Mouse (Mus musculus) embryonic facial prominence, embryonic 12.5 days (tissue): ENCODE results near the gene Nsmce4a. TPM values are rescaled to one million over a fixed set of nuclear protein-coding genes. Genes with fewer than 3 reads are reported as not detected.
"Not testable (repeated sequence)": the region's sequence is repeated elsewhere in the genome, so short reads cannot be mapped to it uniquely, and the experiment has no call there.

Experiments
- ATAC-seq: fragments of 200-750 bp; cut with Nextera tagmentation; 2 replicates; pipeline ENCODE4 v1.8.0; 2017; ENCODE audit not compliant: insufficient number of reproducible peaks, insufficient read depth, low FRiP score, low TSS enrichment
- H3K27ac ChIP-seq: fragments of 300-500 bp; sonication (generic); 2 replicates; pipeline ENCODE4 v1.5.1; 2016; ENCODE audit warnings: mild to moderate bottlenecking
- H3K27me3 ChIP-seq: fragments of 300-500 bp; sonication (generic); 2 replicates; pipeline ENCODE4 v1.6.1; 2016; ENCODE audit warnings: mild to moderate bottlenecking, moderate library complexity
- H3K36me3 ChIP-seq: fragments of 300-500 bp; sonication (generic); 2 replicates; pipeline ENCODE4 v1.6.1; 2016; ENCODE audit warnings: mild to moderate bottlenecking
- H3K4me1 ChIP-seq: fragments of 300-500 bp; sonication (generic); 2 replicates; pipeline ENCODE4 v1.6.1; 2016
- H3K4me2 ChIP-seq: fragments of 300-500 bp; sonication (generic); replicated peaks from 2 replicates; pipeline ENCODE4 v1.6.1; 2016; ENCODE audit warnings: mild to moderate bottlenecking, moderate library complexity
- H3K4me3 ChIP-seq: fragments of 300-500 bp; sonication (generic); 2 replicates; pipeline ENCODE4 v1.5.1; 2016; ENCODE audit warnings: mild to moderate bottlenecking
- H3K9ac ChIP-seq: fragments of 300-500 bp; sonication (generic); 2 replicates; pipeline ENCODE4 v1.6.1; 2016; ENCODE audit warnings: mild to moderate bottlenecking, moderate library complexity
- H3K9me3 ChIP-seq: fragments of 300-500 bp; sonication (generic); 2 replicates; pipeline ENCODE4 v1.6.1; 2016; ENCODE audit warnings: mild to moderate bottlenecking, moderate library complexity
- whole genome bisulfite sequencing: fragments of 180-500 bp; shearing (Covaris S2); methylation state at CpG from one replicate; pipeline ENCODE4 v1.1.7; 2016; 5-methylcytosine and 5-hydroxymethylcytosine counted together
- polyA plus RNA-seq: library from polyadenylated mRNA; unstranded; fragments of >200 nt; fragmentation: Nextera tagmentation; extraction: Ambion mirVana; gene quantifications from 2 replicates; pipeline ENCODE4 v1.2.1, GENCODE M21; 2016

Nsmce4a gene
- polyA plus RNA-seq, 1 experiment from 2014 or later, result 189 TPM

GRCm38 (mm10) chr7:130531138-130531537 is 41.8 kb downstream of the Nsmce4a start:
- not testable (repeated sequence) for H3K4me1 ChIP-seq, H3K9ac ChIP-seq, H3K9me3 ChIP-seq, ATAC-seq, H3K27ac ChIP-seq, H3K4me3 ChIP-seq, H3K27me3 ChIP-seq, H3K4me2 ChIP-seq
- H3K36me3 ChIP-seq, result peaks cover 37% of the 10 kb centered on the region
- 95% methylated on average over 15 of the region's 15 CpGs for WGBS

- WGBS, result 83% methylated on average over 9 of the region's 9 CpGs
- Histone ChIP-seq H3K4me2 (no peak overlapping the region), H3K9ac (no peak overlapping the region), H3K4me3 (no peak overlapping the region), H3K36me3 (peaks cover 14% of the 10 kb centered on the region), H3K27ac (no peak overlapping the region), H3K9me3 (no peaks in the 10 kb centered on the region), H3K27me3 (no peaks in the 10 kb centered on the region), H3K4me1 (no peaks in the 10 kb centered on the region)
- no peak for ATAC-seq
Observed at GRCm38 (mm10) chr7:130527306-130527705, 45.6 kb downstream of the Nsmce4a start.

- Histone ChIP-seq H3K27me3 (no peaks in the 10 kb centered on the region), H3K9me3 (no peaks in the 10 kb centered on the region), H3K9ac (no peak overlapping the region), H3K36me3 (no peaks in the 10 kb centered on the region), H3K4me3 (no peak overlapping the region), H3K4me2 (no peak overlapping the region), H3K27ac (no peak overlapping the region), H3K4me1 (peaks cover 3% of the 10 kb centered on the region)
- no peak for ATAC-seq
- WGBS, result 92% methylated on average over 8 of the region's 8 CpGs
Observed at GRCm38 (mm10) chr7:130523451-130523850, 49.5 kb downstream of the Nsmce4a start.

GRCm38 (mm10) chr7:130520812-130521422 is 52.0 kb downstream of the Nsmce4a start:
- no peak overlapping the region for H3K27ac ChIP-seq

GRCm38 (mm10) chr7:130520049-130520425 is 52.9 kb downstream of the Nsmce4a start, which contains the start of gene Ate1:
Ate1 (minus strand) TSS chr7:130520369.
- 17% methylated on average over 20 of the region's 20 CpGs for WGBS
- no peak for ATAC-seq

More at GRCm38 (mm10) chr7:130520812-130521422, 52.0 kb downstream of the Nsmce4a start:
- H3K27me3 ChIP-seq, result no peaks in the 10 kb centered on the region
- no peak for ATAC-seq
- 85% methylated on average over 14 of the region's 14 CpGs for WGBS
- H3K9ac ChIP-seq, result no peak overlapping the region
- H3K4me3 ChIP-seq, result no peak overlapping the region
- H3K4me1 ChIP-seq, result peaks cover 10% of the 10 kb centered on the region
- no peaks in the 10 kb centered on the region for H3K36me3 ChIP-seq
- H3K4me2 ChIP-seq, result no peak overlapping the region
- H3K9me3 ChIP-seq, result no peaks in the 10 kb centered on the region

GRCm38 (mm10) chr7:130519096-130520048 is 53.5 kb downstream of the Nsmce4a start:
- Histone ChIP-seq H3K4me3 (peak overlapping the region; percentile 81), H3K9me3 (no peaks in the 10 kb centered on the region), H3K9ac (peak overlapping the region; percentile 90), H3K36me3 (peaks cover 8% of the 10 kb centered on the region; the same call in 1 of the 2 replicates), H3K27ac (peak overlapping the region; percentile 96), H3K27me3 (no peaks in the 10 kb centered on the region), H3K4me1 (peaks cover 10% of the 10 kb centered on the region), H3K4me2 (peak overlapping the region; percentile 59)
- under 1% methylated on average over 87 of the region's 90 CpGs for WGBS
- peak; percentile 95 for ATAC-seq

More at GRCm38 (mm10) chr7:130520049-130520425, 52.9 kb downstream of the Nsmce4a start, which contains the start of gene Ate1:
- Histone ChIP-seq H3K9ac (peak within 1 kb of the TSS; percentile 90), H3K4me1 (peaks cover 10% of the 10 kb centered on the region), H3K27me3 (no peaks in the 10 kb centered on the region), H3K9me3 (no peaks in the 10 kb centered on the region), H3K4me3 (peak within 1 kb of the TSS; percentile 81), H3K4me2 (peak within 1 kb of the TSS; percentile 59), H3K36me3 (peaks cover 2% of the 10 kb centered on the region; the same call in 1 of the 2 replicates), H3K27ac (peak within 1 kb of the TSS; percentile 96)

- Histone ChIP-seq H3K4me2 (peak overlapping the region; percentile 59), H3K27me3 (no peaks in the 10 kb centered on the region), H3K4me1 (peaks cover 10% of the 10 kb centered on the region), H3K27ac (peak overlapping the region; percentile 96), H3K9ac (peak overlapping the region; percentile 90), H3K36me3 (peaks cover 15% of the 10 kb centered on the region), H3K4me3 (peak overlapping the region; percentile 81), H3K9me3 (no peaks in the 10 kb centered on the region)
- WGBS, result 38% methylated on average over 26 of the region's 26 CpGs
- ATAC-seq, result no peak
Observed at GRCm38 (mm10) chr7:130518213-130519095, 54.5 kb downstream of the Nsmce4a start.

- WGBS, result 90% methylated on average over 5 of the region's 5 CpGs
- H3K9me3 ChIP-seq, result no peaks in the 10 kb centered on the region
- no peaks in the 10 kb centered on the region for H3K27me3 ChIP-seq
- no peak overlapping the region for H3K27ac ChIP-seq
- no peaks in the 10 kb centered on the region for H3K4me1 ChIP-seq
- no peak overlapping the region for H3K9ac ChIP-seq
- no peak overlapping the region for H3K4me3 ChIP-seq
- H3K36me3 ChIP-seq, result peaks cover 61% of the 10 kb centered on the region
- no peak overlapping the region for H3K4me2 ChIP-seq
- ATAC-seq, result no peak
Observed at GRCm38 (mm10) chr7:130510243-130510642, 62.7 kb downstream of the Nsmce4a start.

GRCm38 (mm10) chr7:130503006-130503405 is 69.9 kb downstream of the Nsmce4a start:
- Histone ChIP-seq H3K27me3 (no peaks in the 10 kb centered on the region), H3K4me2 (no peak overlapping the region), H3K27ac (no peak overlapping the region), H3K9me3 (no peaks in the 10 kb centered on the region), H3K36me3 (peaks cover 53% of the 10 kb centered on the region), H3K4me3 (no peak overlapping the region), H3K4me1 (no peaks in the 10 kb centered on the region), H3K9ac (no peak overlapping the region)
- ATAC-seq, result no peak
- 96% methylated on average over 5 of the region's 5 CpGs for WGBS

- WGBS, result 61% methylated on average over 1 of the region's 1 CpGs
Observed at GRCm38 (mm10) chr7:130501499-130501898, 71.4 kb downstream of the Nsmce4a start.

GRCm38 (mm10) chr7:130493346-130493745 is 79.6 kb downstream of the Nsmce4a start:
- ATAC-seq, result no peak
- Histone ChIP-seq H3K4me2 (no peak overlapping the region), H3K4me3 (no peak overlapping the region), H3K4me1 (peaks cover 6% of the 10 kb centered on the region; the same call in 1 of the 2 replicates), H3K27me3 (no peaks in the 10 kb centered on the region), H3K27ac (no peak overlapping the region), H3K9ac (no peak overlapping the region), H3K9me3 (no peaks in the 10 kb centered on the region), H3K36me3 (0 out of 2 replicates have a peak, but pooled peaks cover 2% of the 10 kb centered on the region)
- WGBS, result 74% methylated on average over 3 of the region's 3 CpGs

More at GRCm38 (mm10) chr7:130501499-130501898, 71.4 kb downstream of the Nsmce4a start:
- Histone ChIP-seq H3K27me3 (no peaks in the 10 kb centered on the region), H3K27ac (no peak overlapping the region), H3K9me3 (no peaks in the 10 kb centered on the region), H3K4me1 (0 out of 2 replicates have a peak, but pooled peaks cover 2% of the 10 kb centered on the region), H3K36me3 (peaks cover 42% of the 10 kb centered on the region), H3K4me3 (no peak overlapping the region), H3K9ac (no peak overlapping the region), H3K4me2 (no peak overlapping the region)
- ATAC-seq, result no peak
